Mouse (Mus musculus) neural tube, embryonic 11.5 days (tissue): ENCODE measurements around the gene Vash2. TPM values are rescaled to one million over a fixed set of nuclear protein-coding genes. Genes with fewer than 3 reads are reported as not detected.

ENCODE experiments used
- ATAC-seq: fragments of 200-750 bp; cut with Nextera tagmentation; 2 replicates; pipeline ENCODE4 v1.8.0; 2017; ENCODE audit warnings: moderate number of reproducible peaks, mild to moderate bottlenecking, moderate TSS enrichment, moderate library complexity; ENCODE audit not compliant: insufficient read depth, low FRiP score, low TSS enrichment
- DNase-seq: peaks from one replicate; pipeline ENCODE4 v3.0.0-alpha.2; 2015; ENCODE audit warnings: low spot score
- H3K27ac ChIP-seq: fragments of 300-500 bp; sonication (generic); 2 replicates; pipeline ENCODE4 v1.5.1; 2014; ENCODE audit warnings: low read depth, mild to moderate bottlenecking, low read length
- H3K27me3 ChIP-seq: fragments of 300-500 bp; sonication (generic); 2 replicates; pipeline ENCODE4 v1.6.1; 2014; ENCODE audit warnings: mild to moderate bottlenecking, low read length, mixed read lengths; ENCODE audit not compliant: control insufficient read depth, insufficient read depth
- H3K36me3 ChIP-seq: fragments of 300-500 bp; sonication (generic); 2 replicates; pipeline ENCODE4 v1.6.1; 2014; ENCODE audit warnings: mild to moderate bottlenecking, low read length, moderate library complexity, mixed read lengths; ENCODE audit not compliant: control insufficient read depth, insufficient read depth
- H3K4me1 ChIP-seq: fragments of 300-500 bp; sonication (generic); 2 replicates; pipeline ENCODE4 v1.6.1; 2014; ENCODE audit warnings: low read length, mixed read lengths; ENCODE audit not compliant: control insufficient read depth, insufficient read depth
- H3K4me2 ChIP-seq: fragments of 300-500 bp; sonication (generic); 2 replicates; pipeline ENCODE4 v1.6.1; 2014; ENCODE audit warnings: low read depth, mild to moderate bottlenecking, moderate library complexity
- H3K4me3 ChIP-seq: fragments of 300-500 bp; sonication (generic); 2 replicates; pipeline ENCODE4 v1.5.1; 2014; ENCODE audit warnings: low read depth, low read length
- H3K9ac ChIP-seq: fragments of 300-500 bp; sonication (generic); 2 replicates; pipeline ENCODE4 v1.6.1; 2014; ENCODE audit warnings: mild to moderate bottlenecking, low read length
- H3K9me3 ChIP-seq: fragments of 300-500 bp; sonication (generic); 2 replicates; pipeline ENCODE4 v1.6.1; 2016; ENCODE audit warnings: low read length; ENCODE audit not compliant: control insufficient read depth
- WGBS: fragments of 180-500 bp; shearing (Covaris S2); extraction: QIAGEN DNeasy Blood & Tissue Kit; methylation state at CpG from one replicate; pipeline ENCODE4 v1.1.7; 2014; 5-methylcytosine and 5-hydroxymethylcytosine counted together
- polyA plus RNA-seq: library from polyadenylated mRNA; unstranded; fragments of >200 nt; fragmentation: Nextera tagmentation; extraction: Ambion mirVana; gene quantifications from 2 replicates; pipeline ENCODE4 v1.2.1, GENCODE M21; 2014

Vash2 gene
- polyA plus RNA-seq, 1 experiment from 2014 or later: 78.6 TPM

DNA sequence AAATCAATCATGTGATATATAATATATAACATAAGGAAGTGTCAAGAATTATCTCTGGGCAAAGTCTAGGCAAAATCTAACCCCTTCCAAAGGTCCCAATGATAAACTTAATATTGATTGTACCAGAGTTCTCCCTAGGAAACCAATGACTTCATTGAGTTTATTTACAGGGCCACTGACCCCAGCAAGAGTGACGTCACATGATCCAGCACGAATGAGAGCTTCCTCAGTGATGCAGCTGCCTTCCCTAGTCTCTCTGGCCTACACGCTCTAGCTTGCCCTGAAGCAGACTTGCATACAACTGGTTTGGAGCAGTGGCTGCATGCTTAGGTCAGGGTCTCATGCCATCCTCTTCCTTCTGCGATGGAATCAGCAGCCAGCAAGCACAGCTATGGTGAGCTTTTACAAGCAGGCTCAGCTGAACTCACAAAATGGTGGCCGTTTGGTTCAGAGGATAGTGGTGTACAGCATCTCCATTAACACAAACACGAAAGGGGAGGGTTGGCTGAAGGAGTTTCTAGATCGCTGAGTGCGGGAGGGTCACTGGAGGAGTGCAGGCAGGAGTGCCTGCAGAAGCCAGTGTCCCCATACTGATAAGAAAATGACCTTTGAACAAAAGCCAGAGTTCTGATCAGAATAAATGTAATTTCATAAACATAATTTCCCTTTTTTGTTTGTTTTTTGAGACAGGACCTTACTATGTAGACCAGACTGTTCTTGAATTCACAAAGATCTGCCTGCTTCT, 59.2 kb downstream of the Vash2 start:
- DNase-seq: no peak
- Histone ChIP-seq H3K27me3 (no peaks in the 10 kb centered on the region), H3K9ac (no peak overlapping the region), H3K36me3 (no peaks in the 10 kb centered on the region), H3K9me3 (no peaks in the 10 kb centered on the region), H3K4me1 (no peaks in the 10 kb centered on the region), H3K27ac (no peak overlapping the region), H3K4me2 (no peak overlapping the region), H3K4me3 (no peak overlapping the region)
- 79% methylated on average over 8 of the region's 8 CpGs for WGBS
- no peak for ATAC-seq

DNA sequence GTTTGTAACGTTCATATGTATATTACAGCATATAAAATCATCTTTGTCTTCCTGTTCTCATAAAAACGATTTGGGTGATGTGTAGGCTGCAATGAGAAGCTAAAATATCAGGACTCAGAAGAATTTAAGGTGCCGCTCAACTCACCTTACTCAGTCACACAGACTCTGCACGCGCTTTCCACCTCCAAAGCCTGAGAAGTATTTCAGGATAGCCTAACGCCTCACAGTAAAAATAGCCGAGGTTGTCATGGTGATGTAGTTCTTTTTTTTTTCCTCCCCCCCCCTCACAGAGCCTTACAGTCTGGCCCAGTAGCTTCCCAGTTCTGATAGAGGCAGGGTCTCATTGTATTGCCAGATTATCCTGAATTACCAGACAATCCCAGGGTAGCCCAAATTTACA, 60.2 kb downstream of the Vash2 start:
- Histone ChIP-seq H3K9ac (no peak overlapping the region), H3K9me3 (no peaks in the 10 kb centered on the region), H3K27ac (no peak overlapping the region), H3K4me1 (no peaks in the 10 kb centered on the region), H3K4me3 (no peak overlapping the region), H3K4me2 (no peak overlapping the region), H3K27me3 (no peaks in the 10 kb centered on the region), H3K36me3 (no peaks in the 10 kb centered on the region)
- DNase-seq (no peak), ATAC-seq (no peak)
- 73% methylated on average over 7 of the region's 7 CpGs for WGBS

DNA sequence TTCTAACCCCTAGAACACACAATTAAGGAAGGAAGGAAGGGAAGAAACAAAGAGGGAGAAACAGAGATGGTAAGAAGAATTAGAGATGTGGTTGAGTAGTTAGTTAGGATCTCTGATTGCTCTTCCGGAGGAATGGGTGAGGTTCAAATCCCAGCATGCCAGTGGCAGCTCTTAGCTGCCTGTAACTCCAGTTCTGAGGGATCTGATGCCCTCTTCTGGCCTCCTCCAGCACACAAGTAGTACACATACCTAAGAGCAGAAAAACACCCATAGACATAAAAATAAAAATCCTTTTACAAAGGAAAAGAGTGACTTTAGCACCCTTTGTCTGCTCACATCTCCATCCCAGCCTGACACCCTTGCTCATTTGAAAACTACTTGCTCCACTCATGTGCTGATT, 66.5 kb downstream of the Vash2 start:
- Histone ChIP-seq H3K9me3 (no peaks in the 10 kb centered on the region), H3K36me3 (no peaks in the 10 kb centered on the region), H3K4me3 (no peak overlapping the region), H3K27me3 (no peaks in the 10 kb centered on the region), H3K4me1 (peaks cover 5% of the 10 kb centered on the region), H3K27ac (no peak overlapping the region), H3K4me2 (no peak overlapping the region), H3K9ac (no peak overlapping the region)
- no peak for ATAC-seq
- WGBS: 58% methylated on average over 1 of the region's 1 CpGs
- DNase-seq: no peak

GRCm38 (mm10) chr1:190911415-190912123, 67.5 kb downstream of the Vash2 start, which contains the start of gene Rps6kc1:
TSS of gene Rps6kc1 (minus strand) at chr1:190911770.
- peak; percentile 87 for DNase-seq
- Histone ChIP-seq H3K4me3 (peak within 1 kb of the TSS; percentile 77), H3K4me2 (peak within 1 kb of the TSS; percentile 84), H3K4me1 (peaks cover 5% of the 10 kb centered on the region), H3K9ac (peak within 1 kb of the TSS; percentile 75), H3K36me3 (no peaks in the 10 kb centered on the region), H3K27ac (peak within 1 kb of the TSS; percentile 58), H3K9me3 (no peaks in the 10 kb centered on the region), H3K27me3 (no peaks in the 10 kb centered on the region)
- WGBS: under 1% methylated on average over 47 of the region's 47 CpGs
- ATAC-seq: peak; percentile 93

DNA sequence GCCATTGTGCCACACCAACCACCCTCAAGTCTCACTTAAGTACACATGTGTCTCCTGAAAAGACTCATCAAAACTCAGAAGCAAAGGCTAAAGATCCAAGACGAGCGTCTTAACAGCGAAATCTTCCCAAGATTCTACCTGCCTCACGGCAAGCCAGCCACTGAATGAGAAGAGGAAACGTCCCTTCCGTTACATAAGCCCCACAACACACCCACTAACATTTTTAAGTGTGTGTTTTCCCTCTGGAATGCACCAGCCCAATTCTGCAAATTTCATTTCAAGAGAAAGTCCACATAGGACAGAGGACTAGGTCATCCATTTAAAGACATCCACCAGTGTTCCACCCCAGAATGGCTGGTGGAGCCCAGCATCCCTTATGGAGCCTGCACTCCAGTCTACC, 68.3 kb downstream of the Vash2 start:
- 84% methylated on average over 6 of the region's 6 CpGs for WGBS
- H3K36me3 ChIP-seq: 0 out of 2 replicates have a peak, but pooled peaks cover under 1% of the 10 kb centered on the region
- peak overlapping the region; percentile 77 for H3K4me3 ChIP-seq
- peak overlapping the region; percentile 75 for H3K9ac ChIP-seq
- peaks cover 6% of the 10 kb centered on the region for H3K4me1 ChIP-seq
- no peaks in the 10 kb centered on the region for H3K27me3 ChIP-seq
- peak overlapping the region; percentile 84 for H3K4me2 ChIP-seq
- no peak overlapping the region for H3K27ac ChIP-seq
- ATAC-seq (no peak), DNase-seq (no peak)
- no peaks in the 10 kb centered on the region for H3K9me3 ChIP-seq

DNA sequence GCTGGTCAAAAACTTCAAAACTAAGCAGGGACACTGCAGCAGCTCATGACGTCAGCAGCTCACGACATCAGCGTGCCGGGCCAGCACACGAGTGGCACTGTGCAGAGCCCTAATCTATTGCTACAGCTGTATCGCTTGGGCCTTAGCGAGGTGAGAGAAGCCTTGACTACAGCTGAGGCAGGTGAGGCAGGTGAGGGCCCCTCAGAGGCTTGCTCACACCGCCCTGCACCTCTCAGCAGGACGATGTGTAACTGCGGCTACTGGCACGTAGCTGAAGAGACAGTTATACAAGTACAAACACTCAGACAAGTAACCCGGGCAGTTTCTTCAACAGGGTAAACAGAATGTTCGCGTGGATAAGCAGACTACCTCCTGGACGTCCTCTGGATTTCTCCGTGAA, 74.4 kb downstream of the Vash2 start:
- H3K4me1 ChIP-seq: peaks cover 3% of the 10 kb centered on the region; the same call in 1 of the 2 replicates
- H3K27me3 ChIP-seq: no peaks in the 10 kb centered on the region
- H3K36me3 ChIP-seq: peaks cover 2% of the 10 kb centered on the region; the same call in 1 of the 2 replicates
- H3K4me3 ChIP-seq: no peak overlapping the region
- DNase-seq (no peak), ATAC-seq (no peak)
- no peak overlapping the region for H3K27ac ChIP-seq
- no peak overlapping the region for H3K4me2 ChIP-seq
- WGBS: 94% methylated on average over 16 of the region's 16 CpGs
- no peak overlapping the region for H3K9ac ChIP-seq
- no peaks in the 10 kb centered on the region for H3K9me3 ChIP-seq

GRCm38 (mm10) chr1:190904136-190904535, 75.0 kb downstream of the Vash2 start:
- H3K9ac ChIP-seq: no peak overlapping the region
- H3K9me3 ChIP-seq: no peaks in the 10 kb centered on the region
- no peaks in the 10 kb centered on the region for H3K27me3 ChIP-seq
- peaks cover 2% of the 10 kb centered on the region; the same call in 1 of the 2 replicates for H3K36me3 ChIP-seq
- H3K4me1 ChIP-seq: peaks cover 3% of the 10 kb centered on the region; the same call in 1 of the 2 replicates
- H3K4me2 ChIP-seq: no peak overlapping the region
- H3K27ac ChIP-seq: no peak overlapping the region
- DNase-seq (no peak), ATAC-seq (no peak)
- H3K4me3 ChIP-seq: no peak overlapping the region
- WGBS: 94% methylated on average over 3 of the region's 3 CpGs

- ATAC-seq: no peak
- Histone ChIP-seq H3K9ac (no peak overlapping the region), H3K9me3 (no peaks in the 10 kb centered on the region), H3K27ac (no peak overlapping the region), H3K4me1 (peaks cover 3% of the 10 kb centered on the region; the same call in 1 of the 2 replicates), H3K36me3 (peaks cover 2% of the 10 kb centered on the region; the same call in 1 of the 2 replicates), H3K4me2 (no peak overlapping the region), H3K27me3 (no peaks in the 10 kb centered on the region), H3K4me3 (no peak overlapping the region)
- no peak for DNase-seq
- WGBS: 85% methylated on average over 2 of the region's 2 CpGs
Measured at GRCm38 (mm10) chr1:190901082-190901481, 78.0 kb downstream of the Vash2 start.
